Mouse (Mus musculus) frontal cortex, postnatal 25 days (tissue): Measurements from ENCODE around the gene Lix1l.
"Not testable (repeated sequence)": the region's sequence is repeated elsewhere in the genome, so short reads cannot be mapped to it uniquely, and the experiment has no call there.

Experiments
- DNase-seq, 2 experiments: peaks; one replicate each; pipeline ENCODE4 v3.0.0; 2022; ENCODE audit warnings: low spot score in 2 of 2

Gene Lix1l

GRCm38 (mm10) chr3:96581771-96582515 is 19.0 kb upstream of the Lix1l start:
- DNase-seq = no peak

GRCm38 (mm10) chr3:96583386-96583785 is 17.6 kb upstream of the Lix1l start:
- no peak for DNase-seq

- DNase-seq = no peak
Observed at GRCm38 (mm10) chr3:96590657-96591056, 10.3 kb upstream of the Lix1l start.

GRCm38 (mm10) chr3:96593374-96593773 is 7.6 kb upstream of the Lix1l start:
- DNase-seq = no peak

- DNase-seq = peak; percentile 91 to 92
Observed at GRCm38 (mm10) chr3:96593790-96594560, 7.0 kb upstream of the Lix1l start, which contains the start of gene Polr3gl. Gene Polr3gl, minus strand, starts transcription at chr3:96594181.

- DNase-seq = no peak
Observed at GRCm38 (mm10) chr3:96594851-96595250, 6.1 kb upstream of the Lix1l start.

- no peak for DNase-seq
Observed at GRCm38 (mm10) chr3:96595661-96596060, 5.3 kb upstream of the Lix1l start.

- DNase-seq = peak; percentile 53 to 65
Observed at GRCm38 (mm10) chr3:96596228-96596707, 4.7 kb upstream of the Lix1l start, which contains the start of gene Ankrd34a. Gene Ankrd34a, plus strand, starts transcription at chr3:96596636.

- no peak for DNase-seq
Observed at GRCm38 (mm10) chr3:96596855-96597254, 4.1 kb upstream of the Lix1l start.

- peak; percentile 32 to 41 for DNase-seq
Observed at GRCm38 (mm10) chr3:96597435-96597891, 3.5 kb upstream of the Lix1l start.

- DNase-seq = peak in 1 of 2 experiments; percentile 38
Observed at GRCm38 (mm10) chr3:96598156-96599068, 2.5 kb upstream of the Lix1l start.

- DNase-seq = no peak
Observed at GRCm38 (mm10) chr3:96599069-96599393, 1.9 kb upstream of the Lix1l start.

- DNase-seq = no peak
Observed at GRCm38 (mm10) chr3:96599411-96599810, 1.5 kb upstream of the Lix1l start.

GRCm38 (mm10) chr3:96601251-96601787 is 370 bp downstream of the Lix1l start:
- peak; percentile 39 to 49 for DNase-seq

- DNase-seq = no peak
Observed at GRCm38 (mm10) chr3:96601941-96602703, 1.2 kb downstream of the Lix1l start.

GRCm38 (mm10) chr3:96602704-96603084 is 1.7 kb downstream of the Lix1l start:
- no peak for DNase-seq

GRCm38 (mm10) chr3:96603311-96603710 is 2.4 kb downstream of the Lix1l start:
- DNase-seq = no peak

GRCm38 (mm10) chr3:96606007-96606406 is 5.1 kb downstream of the Lix1l start:
- not testable (repeated sequence) for DNase-seq

GRCm38 (mm10) chr3:96606618-96607017 is 5.7 kb downstream of the Lix1l start:
- DNase-seq = no peak

GRCm38 (mm10) chr3:96617941-96618340 is 17.0 kb downstream of the Lix1l start:
- DNase-seq = no peak

- DNase-seq = no peak
Observed at GRCm38 (mm10) chr3:96623201-96623600, 22.3 kb downstream of the Lix1l start.
